Mouse (Mus musculus) gastrocnemius, postnatal 14 days (tissue): ENCODE measurements around the gene Espn. TPM values are rescaled to one million over a fixed set of nuclear protein-coding genes. Genes with fewer than 3 reads are reported as not detected.

Source experiments
- DNase-seq: peaks from one replicate; pipeline ENCODE4 v3.0.0; 2021; ENCODE audit warnings: mixed read lengths
- intact Hi-C: fragments of 180-260 bp; cut with DNase I; formaldehyde crosslinking; loops from one replicate; pipeline ENCODE4 v1.15.1; 2025; ENCODE audit warnings: low total_unique reads
- total RNA-seq, 2 experiments: library from RNA; stranded (reverse); gene quantifications; 2 replicates each; pipeline ENCODE4 v1.2.3; 2021

Gene Espn
- total RNA-seq, 2 experiments from 2014 or later: 0.58 to 0.90 TPM

DNA sequence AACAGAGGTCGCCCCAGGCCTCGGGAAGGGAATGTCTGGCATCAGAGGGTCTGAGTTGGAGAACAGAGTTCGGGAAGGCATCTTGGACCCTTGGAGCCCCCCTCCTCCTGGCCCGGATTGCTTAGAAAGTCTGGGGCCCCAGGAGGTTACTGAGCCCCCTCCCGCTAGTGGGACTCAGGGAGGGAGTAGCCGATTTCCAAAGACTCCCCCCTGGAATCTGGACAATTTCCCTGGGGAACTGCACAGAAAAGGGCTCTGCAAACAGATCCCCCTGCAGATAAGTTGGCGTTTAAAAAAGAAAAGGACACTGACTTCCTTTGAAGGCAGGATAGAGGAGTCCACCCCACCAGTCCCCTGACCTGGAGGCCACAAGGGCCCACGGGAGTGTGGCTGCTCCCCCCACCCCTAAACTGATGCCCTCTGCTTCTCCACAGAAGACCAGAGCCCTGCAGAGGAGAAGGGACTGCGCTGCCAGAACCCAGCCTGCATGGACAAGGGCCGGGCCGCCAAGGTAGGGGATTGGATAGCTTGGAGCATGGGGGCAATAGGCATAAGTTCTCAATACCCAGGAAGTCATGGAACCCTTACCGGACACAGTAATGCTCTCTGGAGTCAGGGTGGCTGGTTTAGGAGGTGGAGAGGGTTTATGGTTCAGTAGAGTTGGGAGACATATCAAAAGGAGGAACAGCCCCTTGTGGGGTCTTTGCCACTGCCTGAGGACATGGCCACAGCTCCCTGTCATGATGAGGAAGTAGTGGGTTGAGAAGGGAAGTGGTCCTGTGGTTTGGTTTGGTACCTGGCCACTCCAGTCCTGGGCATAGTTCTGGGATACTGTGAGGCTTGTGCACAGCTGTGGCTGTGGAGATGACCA lies 64.7 kb downstream of the Espn start:
- DNase-seq: no peak
- intact Hi-C loops: no loop called here

DNA sequence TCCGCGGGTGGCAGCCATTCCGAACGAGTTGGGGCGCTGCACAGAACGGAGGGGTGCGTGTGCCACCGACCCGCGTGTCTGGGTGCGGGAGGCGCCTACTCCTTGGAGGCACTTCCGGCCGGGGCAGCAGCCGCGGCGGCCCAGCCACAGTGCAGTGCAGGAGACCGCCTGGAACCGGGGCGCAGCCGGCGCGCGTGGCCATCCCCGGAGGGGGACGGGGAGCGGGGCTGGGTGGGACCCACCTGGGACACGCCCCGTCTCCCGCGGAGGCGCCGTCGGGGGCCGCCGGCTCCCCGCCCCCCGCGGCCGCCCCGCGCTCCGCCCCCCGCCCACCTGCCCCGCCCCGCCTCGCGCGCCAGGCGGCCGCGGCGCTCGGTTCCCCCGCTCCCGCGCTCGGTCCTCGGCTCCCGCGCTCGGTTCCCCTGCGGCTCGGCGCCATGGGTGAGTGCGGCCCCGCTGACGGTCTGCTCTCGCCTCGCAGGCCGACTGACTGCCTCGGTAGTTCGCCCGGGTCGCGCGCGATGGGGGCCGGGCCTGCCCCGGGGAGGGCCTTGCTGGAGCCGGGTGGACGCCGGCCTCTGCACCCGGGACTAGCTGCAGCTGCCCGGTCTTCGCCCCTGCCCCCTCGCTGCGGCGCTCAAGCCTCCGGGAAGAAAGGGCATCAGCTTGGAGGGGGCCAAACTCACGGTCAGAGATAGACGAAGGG lies 65.5 kb downstream of the Espn start:
- DNase-seq: peak; percentile 67
- intact Hi-C loops: no loop called here

DNA sequence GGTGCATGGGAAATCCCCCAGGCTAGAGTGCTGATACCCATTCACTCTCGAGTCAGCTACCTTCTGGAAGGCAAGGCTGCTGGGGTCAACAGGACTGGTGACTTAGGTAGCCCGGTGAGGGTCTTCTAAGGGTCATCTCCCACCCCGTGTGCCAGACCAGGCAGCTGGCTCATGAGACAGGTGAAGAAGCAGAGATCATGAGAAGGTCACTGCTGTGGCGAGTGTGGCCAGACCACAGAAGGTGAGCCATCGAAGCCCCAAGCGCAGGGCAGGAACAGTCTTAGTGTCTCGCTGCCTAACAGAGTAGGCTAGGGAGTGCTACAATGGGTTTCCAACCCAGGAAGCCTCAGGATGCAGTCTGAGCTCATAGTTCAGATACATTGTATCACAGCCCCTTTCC lies 67.6 kb downstream of the Espn start:
- no peak for DNase-seq
- intact Hi-C loops: no loop called here

DNA sequence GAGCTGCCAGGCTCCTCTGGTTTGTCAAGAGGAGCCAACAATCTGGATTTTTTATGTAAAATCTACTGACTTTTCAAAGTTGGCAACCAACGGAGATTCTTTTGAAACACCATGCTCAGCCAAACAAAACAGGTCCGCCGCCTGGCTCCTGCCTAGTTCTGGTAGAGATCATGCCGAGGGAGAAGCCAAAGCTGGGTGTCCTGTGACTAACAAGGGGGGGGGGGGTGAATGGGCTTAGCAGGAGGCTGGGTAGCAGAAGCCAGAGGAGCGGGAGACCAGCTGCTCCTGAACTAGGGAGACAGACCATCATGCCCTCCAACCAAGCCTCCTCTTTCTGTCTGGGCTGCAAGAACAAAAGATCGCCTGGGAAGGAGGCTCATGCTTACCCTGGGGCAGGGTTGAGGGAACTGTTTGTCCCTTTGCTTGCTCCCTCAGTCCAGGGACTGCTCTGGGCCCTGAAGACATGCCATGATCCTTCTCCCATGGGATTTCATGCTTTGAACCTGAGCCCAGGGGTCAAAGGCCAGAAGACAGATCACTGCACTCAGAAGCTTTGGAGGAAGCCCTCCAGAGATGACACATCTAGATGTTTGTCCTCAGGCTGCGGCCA lies 68.5 kb downstream of the Espn start:
- peak; percentile 48 for DNase-seq
- intact Hi-C loops: no loop called here

DNA sequence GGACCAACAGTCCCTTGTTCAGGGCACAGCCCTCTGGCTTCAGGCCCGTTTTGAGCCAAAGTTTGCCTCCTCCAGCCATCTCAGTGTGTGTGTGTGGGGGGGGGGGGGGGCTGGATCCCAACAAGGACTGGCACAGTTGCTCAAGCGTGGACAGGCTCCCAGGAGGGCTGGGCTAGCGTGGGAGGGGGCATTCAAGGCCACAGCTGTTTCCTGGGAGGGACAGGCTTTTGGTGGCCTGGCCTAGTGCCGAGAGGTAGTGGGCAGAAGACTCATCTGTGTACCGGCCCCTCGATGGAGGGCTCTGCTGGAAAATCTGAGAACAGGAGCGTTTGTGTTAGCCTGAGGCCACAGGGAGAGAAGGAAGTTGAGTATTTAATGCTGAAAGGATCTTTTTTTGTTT lies 72.2 kb downstream of the Espn start:
- intact Hi-C loops: no loop called here
- peak; percentile 68 for DNase-seq

DNA sequence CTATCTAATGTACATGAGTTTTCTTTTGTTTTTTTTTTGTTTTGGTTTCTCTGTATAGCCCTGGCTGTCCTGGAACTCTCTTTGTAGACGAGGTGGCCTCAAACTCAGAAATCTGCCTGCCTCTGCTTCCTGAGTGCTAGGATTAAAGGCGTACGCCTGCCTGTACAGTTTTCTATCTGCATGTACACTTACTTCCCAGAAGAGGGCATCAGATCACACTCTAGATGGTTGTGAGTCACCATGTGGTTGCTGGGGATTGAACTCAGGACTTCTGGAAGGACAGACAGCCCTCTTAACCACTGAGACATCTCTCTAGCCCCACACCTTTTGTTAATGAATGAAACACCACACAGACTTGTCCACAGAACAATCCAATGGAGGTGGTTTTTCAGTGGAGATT lies 72.9 kb downstream of the Espn start:
- intact Hi-C loops: no loop called here

GRCm38 (mm10) chr4:152078105-152078530 lies 74.1 kb downstream of the Espn start:
- intact Hi-C loops: no loop called here
- peak; percentile 53 for DNase-seq

More for the DNA sequence above, 72.9 kb downstream of the Espn start:
- DNase-seq: no peak

- intact Hi-C loops: no loop called here
- DNase-seq: no peak
Observed at GRCm38 (mm10) chr4:152077191-152077590, 75.0 kb downstream of the Espn start.

DNA sequence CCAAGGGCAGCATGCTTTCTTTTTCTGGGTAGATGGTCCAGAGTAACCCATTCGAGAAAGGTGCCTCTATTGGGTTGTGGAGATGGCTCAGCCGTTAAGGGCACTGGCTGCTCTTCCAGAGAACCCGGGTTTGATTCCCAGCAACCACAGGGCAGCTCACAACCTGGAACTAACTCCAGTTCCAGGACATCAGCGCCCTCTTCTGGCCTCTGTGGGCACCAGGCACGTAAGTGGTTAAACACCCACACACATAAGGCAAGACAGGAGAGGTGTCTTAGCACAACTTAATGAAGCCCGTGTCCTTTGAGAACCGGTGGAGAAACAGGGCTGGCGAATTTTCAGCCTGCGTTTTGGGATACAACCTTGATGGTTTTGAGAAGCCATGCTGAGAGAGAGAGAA lies 77.6 kb downstream of the Espn start:
- intact Hi-C loops: no loop called here
- DNase-seq: no peak

DNA sequence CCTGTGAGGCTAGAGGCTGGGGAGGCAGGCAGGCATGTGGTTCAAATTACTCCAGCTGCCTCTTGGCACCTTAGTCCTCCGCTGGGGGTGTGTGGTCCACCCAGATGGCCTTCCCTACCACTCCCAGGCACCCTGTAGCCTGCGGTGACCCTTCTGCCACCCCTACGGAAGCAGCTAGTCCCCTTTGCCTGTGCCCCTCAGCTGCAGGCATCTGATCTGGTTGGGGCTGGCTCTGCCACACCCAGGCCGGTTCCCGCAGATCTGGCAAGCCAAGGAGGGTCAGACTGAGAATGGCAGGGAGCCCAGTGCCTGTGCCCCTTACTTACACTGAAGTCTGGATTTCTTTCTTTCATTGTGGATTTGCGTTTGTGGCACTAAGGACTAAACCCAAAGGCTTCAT lies 78.5 kb downstream of the Espn start:
- no peak for DNase-seq
- intact Hi-C loops: no loop called here

DNA sequence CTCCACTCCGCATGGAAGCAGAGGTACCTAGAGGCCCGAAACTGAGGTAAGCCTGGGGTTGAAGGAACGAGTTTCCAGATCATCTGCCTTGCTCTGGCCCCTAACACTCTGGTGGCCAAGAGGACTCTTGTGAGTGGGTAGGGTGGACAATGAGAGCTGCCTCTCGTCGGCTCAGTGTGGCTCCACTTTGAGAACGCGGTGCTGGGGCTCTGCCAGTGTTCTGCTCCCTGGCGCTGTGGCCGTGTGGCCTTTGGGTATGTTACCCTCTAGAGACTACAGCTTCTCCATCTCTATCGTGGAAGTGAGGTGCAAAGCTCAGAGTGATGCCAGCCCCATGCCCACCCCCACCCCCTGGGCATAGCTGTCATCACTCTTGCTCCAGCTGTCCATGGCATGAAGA lies 79.5 kb downstream of the Espn start:
- intact Hi-C loops: no loop called here
- no peak for DNase-seq

GRCm38 (mm10) chr4:152072121-152072601 lies 80.0 kb downstream of the Espn start, which contains the start of gene Plekhg5:
TSS of gene Plekhg5 (plus strand) at chr4:152072498.
- DNase-seq: peak; percentile 73
- intact Hi-C loops: no loop called here

DNA sequence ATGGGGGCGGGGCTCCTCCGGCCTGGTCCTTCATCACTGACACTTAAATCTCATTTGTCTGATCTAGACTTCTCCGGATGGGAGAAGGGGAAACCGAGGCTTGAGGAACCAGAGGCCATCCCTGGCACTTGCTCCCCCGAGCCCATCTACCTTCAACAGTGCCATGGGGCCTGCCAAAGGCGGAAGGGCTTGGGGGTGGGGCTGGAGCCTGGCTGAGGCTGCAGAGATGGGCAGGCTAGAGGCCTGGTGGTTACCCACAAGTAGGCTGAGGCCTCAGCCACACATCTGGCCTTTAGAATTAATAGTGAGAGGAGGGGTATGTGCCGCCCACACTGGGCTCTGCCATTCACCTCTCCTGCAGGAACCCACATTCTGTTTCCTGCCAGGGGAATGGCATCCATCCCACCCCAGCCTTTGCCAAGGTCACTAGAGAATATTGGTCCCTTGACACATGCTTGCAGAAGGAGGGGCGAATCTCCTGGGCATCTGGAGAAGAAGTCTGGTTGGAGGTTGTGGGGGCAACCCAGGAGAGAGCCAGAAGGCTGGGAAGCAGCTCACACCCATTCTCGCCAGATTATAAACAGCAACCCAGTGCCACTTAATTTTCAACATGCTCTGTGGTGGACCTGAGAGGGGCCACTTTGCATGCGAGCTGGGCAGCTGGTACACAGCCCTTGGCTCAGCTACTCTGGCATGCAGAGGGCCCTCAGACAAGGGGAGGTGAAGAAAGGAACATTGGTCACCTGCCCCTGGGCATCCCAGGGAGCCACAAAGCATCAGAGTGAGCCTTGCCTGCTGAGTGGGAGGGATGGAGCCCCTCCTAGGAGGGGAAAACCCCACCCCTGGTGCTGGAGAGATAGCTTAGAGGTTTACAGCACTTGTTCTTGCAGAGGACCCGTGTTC lies 81.4 kb downstream of the Espn start:
- intact Hi-C loops: no loop called here
- no peak for DNase-seq

Other genes with a start within 250 kb of the Espn start
- 10 to 100 TPM; 66.1 to 75.2 TPM for gene Dnajc11, start 218.7 kb downstream of the Espn start, total RNA-seq
- 10 to 100 TPM; 28.0 to 32.2 TPM for gene Thap3, start 163.4 kb downstream of the Espn start, total RNA-seq
- gene Phf13, start 156.1 kb downstream of the Espn start, total RNA-seq: 1 to 10 TPM; 4.1 to 4.4 TPM
- gene Klhl21, start 143.6 kb downstream of the Espn start, total RNA-seq: 10 to 100 TPM; 26.9 to 31.8 TPM
- 1 to 10 TPM; 1.8 to 3.3 TPM for gene Zbtb48, start 124.7 kb downstream of the Espn start, total RNA-seq
- gene Tas1r1, start 113.8 kb downstream of the Espn start, total RNA-seq: 1 to 10 TPM in 1 of 2 experiments, under 1 TPM in 1; 0.80 to 1.3 TPM
- 1 to 10 TPM; 7.7 to 9.1 TPM for gene Nol9, start 113.0 kb downstream of the Espn start, total RNA-seq
- 10 to 100 TPM; 11.2 to 17.1 TPM for gene Plekhg5, start 79.9 kb downstream of the Espn start, total RNA-seq
- 1 to 10 TPM in 1 of 2 experiments, under 1 TPM in 1; 0.74 to 1.1 TPM for gene Tnfrsf25, start 36.4 kb downstream of the Espn start, total RNA-seq
- gene Hes2, start 6.5 kb upstream of the Espn start, total RNA-seq: not detected
- 10 to 100 TPM; 12.5 to 13.2 TPM for gene Acot7, start 25.8 kb upstream of the Espn start, total RNA-seq
- 10 to 100 TPM; 18.0 to 21.0 TPM for gene Gpr153, start 121.9 kb upstream of the Espn start, total RNA-seq
- not detected for gene Hes3, start 139.3 kb upstream of the Espn start, total RNA-seq
- 10 to 100 TPM; 16.0 to 19.0 TPM for gene Icmt, start 144.9 kb upstream of the Espn start, total RNA-seq
- gene Rnf207, start 166.6 kb upstream of the Espn start, total RNA-seq: not detected
- 100 to 1,000 TPM; 233 to 251 TPM for gene Rpl22, start 173.4 kb upstream of the Espn start, total RNA-seq
- gene Chd5, start 186.3 kb upstream of the Espn start, total RNA-seq: under 1 TPM; 0.11 to 0.45 TPM